Mouse (Mus musculus) gastrocnemius, postnatal 4 days (tissue): ENCODE measurements around the gene Slc22a17. TPM values are rescaled to one million over a fixed set of nuclear protein-coding genes. Genes with fewer than 3 reads are reported as not detected.

Source experiments
- DNase-seq, 2 experiments: peaks; one replicate each; pipeline ENCODE4 v3.0.0; 2021 to 2022; ENCODE audit warnings: low spot score in 2 of 2, mixed read lengths in 2 of 2
- total RNA-seq, 2 experiments: library from RNA; stranded (reverse); gene quantifications; 2 replicates each; pipeline ENCODE4 v1.2.3; 2021

Slc22a17 gene
- total RNA-seq, 2 experiments from 2014 or later, result 22.5 to 27.5 TPM

DNA sequence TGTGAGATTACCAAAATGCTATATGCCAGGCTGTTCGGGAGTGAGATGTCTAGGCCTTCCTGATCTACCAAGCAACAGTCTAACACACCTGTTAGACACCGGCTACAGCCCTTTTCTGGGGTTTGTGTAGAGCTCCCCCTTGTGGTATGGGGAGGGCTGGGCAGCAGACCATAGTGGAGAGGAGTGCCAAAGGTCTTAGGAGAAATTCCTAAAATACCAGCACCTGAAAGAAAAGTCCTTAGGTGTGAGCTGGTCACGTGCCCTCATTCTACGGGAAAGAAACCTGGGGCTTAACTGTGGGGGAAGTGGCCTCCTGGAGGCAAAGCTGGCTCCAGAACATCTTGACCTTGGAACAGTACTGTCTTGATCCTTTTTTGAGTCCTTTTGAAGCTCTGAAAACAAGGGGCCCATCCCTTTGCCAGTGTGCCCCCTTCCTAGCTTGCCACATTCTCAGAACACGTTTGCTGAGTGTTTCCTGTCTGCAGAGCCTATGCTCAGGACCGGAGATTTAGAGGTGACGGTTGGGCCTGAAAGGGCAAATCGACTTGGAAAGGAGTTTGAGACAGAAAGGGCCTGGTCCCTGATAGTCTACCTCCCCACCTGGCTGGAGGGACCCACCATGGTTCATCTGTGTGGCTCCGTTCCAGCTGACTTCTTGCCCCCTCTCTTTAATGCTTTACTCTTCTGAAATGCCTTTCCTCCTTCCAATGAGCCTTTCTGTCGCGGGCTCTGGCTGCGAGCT is 26.7 kb upstream of the Slc22a17 start:
- no peak for DNase-seq

DNA sequence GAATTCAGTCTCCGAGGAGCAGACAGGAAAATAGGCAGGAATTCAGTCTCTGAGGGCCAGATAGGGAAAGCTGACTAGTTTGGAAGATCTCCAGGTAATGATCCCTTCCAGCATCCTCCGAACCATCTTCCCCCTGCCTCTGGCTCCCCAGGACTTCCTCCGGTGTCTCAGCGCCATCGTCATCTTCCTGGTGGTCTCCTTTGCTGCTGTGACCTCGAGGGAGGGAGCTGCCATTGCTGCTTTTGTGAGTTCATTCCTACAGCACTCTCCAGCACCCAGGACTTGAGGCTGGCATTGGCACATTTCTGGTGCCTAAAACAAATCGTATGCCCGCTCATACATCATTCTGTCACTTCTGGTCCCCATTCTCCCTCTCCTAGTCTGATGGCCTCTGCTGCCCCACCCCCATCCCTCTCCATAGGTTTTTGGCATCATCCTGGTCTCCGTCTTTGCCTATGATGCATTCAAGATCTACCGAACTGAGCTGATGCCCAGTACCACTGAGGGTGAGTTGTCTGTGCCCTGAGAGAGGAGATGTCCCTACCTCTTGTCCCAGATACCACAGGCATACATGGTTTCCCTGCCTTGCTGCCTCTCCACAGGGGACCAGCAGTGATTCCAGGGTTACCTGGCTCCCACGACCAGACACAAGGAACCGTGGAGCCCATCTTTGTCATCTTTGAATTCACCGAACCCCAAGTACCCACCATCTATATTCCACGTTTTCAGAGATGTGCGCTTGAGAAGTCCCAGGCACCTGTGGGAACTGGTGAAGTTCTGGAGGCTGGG is 25.7 kb upstream of the Slc22a17 start:
- DNase-seq, result no peak

DNA sequence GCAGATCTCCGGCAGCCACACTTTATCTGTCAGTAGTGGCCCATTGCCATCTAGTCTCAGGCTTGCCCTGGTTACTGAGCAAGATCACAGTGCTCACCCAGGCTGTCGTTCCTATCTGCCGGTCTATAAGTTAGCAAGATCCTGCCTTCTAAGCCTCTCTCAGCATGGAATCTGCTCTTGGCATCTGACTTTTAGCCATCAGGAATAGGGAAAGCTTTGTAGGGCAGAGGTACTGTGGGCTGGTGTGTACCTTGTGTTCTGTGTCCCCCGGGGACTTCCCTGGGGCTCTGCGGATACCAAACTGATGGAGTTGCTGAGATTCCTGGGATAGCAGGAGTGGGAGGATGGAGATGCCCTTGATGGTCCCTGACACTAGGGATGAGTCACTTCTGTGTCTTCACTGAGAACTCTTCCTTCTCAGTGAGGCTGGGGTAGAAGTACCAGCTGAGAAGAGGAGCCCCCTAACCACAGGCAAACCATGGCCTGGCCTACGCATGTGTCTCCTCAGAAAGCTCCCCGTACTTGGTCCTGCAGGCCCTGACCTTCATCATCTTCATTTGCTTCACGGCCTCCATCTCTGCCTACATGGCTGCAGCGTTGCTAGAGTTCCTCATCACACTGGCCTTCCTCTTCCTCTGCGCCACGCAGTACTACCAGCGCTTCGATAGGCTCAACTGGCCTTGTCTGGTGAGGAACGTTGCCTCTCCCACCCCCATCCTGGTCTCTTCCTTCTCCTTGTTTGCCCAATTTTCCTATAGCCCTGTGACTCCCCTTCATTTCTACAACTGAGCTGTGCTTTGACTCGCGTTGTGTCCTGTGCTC is 24.6 kb upstream of the Slc22a17 start:
- DNase-seq, result no peak

DNA sequence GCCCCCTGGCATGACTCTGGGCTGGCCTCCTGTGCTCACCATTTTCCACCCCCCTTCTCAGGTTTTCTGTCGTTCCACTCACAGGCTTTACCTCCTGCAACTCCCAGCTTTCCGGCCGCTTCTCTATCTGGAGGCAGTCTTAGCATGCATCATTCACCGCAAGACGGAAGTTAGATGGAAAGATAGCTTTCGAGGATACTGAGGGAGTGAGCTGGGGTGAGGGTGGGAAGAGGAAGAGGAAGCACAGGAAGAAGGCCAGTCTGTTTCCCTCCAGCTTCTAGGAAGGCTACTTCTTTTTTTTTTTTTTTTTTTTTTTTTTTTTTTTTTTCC is 23.9 kb upstream of the Slc22a17 start:
- DNase-seq, result no peak

DNA sequence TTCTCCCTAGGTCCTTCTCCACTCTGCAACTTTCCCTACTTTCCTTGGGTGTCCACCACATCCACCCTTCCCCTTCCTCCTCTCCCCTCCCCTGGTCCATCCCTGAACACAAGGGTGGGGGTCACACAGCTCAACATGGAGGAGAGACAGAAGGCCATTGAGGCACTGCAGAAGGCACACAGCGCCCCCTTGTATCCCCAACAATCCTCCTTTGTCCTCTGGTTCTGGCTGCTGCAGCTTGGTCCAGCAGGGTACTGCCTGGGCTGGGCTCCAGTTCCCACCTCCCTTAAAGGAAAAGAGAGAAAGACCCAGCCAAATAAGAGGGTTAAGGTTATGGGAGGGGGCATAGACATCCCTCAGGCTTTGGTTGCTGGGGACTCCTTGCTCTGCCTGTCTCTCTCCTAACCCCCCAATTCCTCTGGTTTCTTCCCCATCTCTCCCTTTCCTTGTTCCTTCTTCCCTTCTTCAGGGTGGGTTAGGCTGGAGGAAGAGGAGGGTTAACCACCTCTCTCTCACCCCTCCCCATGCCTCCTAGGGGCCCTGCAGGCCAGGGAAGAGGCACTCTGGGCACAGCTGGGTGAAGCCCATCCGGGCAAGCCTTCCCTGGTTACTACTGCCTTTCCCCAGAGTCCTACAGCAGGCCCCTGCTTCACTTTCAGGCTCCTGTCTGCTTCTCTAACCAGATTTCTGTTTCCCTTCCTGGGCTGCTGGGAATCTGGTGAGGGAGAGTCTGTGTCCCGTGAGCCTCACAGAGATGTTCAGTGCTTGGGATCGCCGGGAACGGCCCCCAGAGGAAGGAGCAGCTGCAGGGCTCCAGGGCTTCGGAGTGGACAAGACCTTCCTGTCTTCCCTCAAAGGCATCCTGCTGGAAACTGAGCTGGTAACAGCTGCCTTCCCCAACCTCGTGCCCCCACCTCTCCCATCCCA is 23.2 kb upstream of the Slc22a17 start, which contains the start of gene Cmtm5:
Gene Cmtm5, plus strand, starts transcription at position 358 of the 927 bp plus-strand sequence.
- DNase-seq, result peak in 1 of 2 experiments; percentile 32

DNA sequence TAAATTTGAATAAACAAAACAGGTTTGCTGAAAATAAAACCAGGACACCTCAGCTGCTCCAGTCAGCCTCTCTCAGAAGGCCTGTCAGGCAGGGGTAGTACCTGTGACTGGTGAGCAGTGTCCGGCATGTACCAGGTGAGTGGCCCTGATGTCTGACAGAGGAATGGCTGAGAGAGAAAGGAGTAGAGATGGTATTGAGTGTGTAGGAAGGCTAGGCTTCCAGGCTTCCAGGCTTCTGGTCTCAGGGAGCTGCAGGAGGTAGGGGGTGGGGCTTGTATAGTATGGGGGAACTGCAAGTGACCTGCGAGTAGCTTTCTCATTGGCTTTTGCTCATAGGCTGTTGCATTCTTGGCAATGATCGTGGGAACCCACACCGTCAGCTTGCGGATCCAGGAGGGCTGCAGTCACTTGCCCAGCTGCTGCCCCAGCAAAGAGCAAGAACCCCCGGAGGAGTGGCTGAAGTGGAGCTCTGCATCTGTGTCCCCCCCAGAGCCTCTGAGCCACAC is 19.8 kb upstream of the Slc22a17 start, which contains the start of gene Il25:
Gene Il25, plus strand, starts transcription at position 51 of the 506 bp plus-strand sequence.
- no peak for DNase-seq

DNA sequence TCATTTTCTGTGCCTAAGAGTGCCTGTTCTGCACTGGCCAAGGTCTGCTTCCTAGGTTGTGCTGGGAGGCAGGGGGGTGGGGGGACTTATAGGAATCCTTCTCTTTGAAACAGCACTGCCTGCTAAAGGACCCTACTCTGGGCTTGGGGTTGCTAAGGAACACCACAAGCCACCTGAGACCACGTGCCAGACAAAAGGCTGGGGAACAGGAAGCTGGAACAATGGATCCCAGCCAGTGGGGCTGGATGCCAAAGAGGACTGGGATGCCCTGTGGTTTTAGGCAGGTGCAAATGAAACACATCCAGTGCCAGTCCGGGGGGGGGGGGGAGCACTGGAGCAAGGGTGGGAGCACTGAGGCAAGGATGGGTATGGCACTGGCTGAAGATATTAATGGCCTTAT is 17.5 kb upstream of the Slc22a17 start:
- DNase-seq, result no peak

DNA sequence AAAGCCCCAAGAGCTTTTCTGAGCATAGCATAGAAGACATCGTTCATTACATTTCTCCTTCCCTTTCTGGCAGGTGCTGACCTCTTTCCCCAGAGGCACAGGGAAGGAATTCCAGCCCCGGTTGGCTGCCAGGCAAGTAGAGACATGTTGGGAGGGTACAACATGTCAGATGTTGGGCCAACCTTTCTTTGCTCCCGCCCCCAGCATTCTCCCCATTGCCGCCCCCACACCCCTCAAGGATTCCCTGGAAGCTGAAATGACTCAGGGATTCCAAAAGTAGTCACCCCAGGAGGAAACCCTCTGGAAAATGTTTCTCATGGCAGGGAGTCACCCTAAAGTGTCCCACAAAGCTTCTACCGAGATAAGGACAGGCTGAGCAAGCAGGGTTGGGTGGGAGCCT is 16.9 kb upstream of the Slc22a17 start:
- DNase-seq, result no peak

DNA sequence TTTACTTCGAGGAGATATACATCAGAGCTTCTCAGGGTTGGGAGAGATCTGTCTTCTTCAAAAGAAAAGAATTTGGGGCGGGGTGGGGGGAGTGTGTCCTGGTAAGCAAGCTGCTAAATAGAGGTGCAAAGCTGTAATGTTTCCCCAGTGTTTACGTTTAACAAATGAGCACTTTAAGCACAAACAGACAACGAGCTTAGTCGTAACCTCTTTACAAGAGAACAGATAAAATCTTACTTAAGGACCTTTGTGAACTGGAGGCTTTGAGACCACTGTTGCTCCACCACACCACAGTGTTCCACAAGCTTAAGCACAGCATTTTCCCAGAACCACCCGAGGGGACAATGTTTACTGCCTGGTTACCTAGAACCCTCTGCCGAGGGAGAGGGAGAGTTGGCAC is 14.4 kb upstream of the Slc22a17 start:
- DNase-seq, result no peak

DNA sequence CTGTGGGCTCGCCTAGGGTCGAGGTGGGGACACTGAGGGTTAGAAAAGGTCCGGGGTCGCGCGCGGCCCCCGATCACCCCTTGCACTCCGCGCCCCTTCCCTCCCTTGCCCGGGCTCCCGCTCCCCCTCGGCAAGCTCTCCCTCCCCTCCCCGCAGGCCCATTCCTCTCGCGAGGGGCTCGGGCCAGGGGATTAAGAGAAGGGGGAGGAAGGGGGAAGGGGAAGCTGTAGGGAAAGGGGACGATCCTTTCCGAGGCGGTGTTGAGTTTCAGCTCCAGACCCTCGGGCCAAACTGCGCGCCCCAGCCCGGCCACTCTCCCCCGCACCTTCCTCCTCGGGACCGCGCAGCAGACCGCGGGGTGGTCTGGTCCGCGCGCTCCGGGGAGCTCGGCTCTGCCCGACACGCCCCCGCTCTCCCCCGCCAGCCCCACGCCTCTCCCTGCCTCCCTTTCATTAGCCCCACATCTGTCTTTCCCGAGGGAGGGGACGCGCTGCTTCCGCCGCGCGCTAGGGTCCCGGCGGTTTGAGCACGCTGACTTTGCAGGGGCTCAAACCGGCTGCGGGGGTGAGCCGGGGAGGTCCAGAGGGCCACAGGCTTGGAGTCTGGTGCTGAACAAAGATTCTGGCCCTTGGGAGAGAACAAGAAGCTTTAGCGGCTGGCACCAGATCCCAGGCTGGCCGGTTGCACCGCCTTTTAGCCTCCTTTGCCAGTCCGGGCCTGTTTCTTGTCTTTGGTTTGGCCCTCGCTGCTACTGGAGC is 13.6 kb upstream of the Slc22a17 start:
- DNase-seq, result peak; percentile 82 to 85

DNA sequence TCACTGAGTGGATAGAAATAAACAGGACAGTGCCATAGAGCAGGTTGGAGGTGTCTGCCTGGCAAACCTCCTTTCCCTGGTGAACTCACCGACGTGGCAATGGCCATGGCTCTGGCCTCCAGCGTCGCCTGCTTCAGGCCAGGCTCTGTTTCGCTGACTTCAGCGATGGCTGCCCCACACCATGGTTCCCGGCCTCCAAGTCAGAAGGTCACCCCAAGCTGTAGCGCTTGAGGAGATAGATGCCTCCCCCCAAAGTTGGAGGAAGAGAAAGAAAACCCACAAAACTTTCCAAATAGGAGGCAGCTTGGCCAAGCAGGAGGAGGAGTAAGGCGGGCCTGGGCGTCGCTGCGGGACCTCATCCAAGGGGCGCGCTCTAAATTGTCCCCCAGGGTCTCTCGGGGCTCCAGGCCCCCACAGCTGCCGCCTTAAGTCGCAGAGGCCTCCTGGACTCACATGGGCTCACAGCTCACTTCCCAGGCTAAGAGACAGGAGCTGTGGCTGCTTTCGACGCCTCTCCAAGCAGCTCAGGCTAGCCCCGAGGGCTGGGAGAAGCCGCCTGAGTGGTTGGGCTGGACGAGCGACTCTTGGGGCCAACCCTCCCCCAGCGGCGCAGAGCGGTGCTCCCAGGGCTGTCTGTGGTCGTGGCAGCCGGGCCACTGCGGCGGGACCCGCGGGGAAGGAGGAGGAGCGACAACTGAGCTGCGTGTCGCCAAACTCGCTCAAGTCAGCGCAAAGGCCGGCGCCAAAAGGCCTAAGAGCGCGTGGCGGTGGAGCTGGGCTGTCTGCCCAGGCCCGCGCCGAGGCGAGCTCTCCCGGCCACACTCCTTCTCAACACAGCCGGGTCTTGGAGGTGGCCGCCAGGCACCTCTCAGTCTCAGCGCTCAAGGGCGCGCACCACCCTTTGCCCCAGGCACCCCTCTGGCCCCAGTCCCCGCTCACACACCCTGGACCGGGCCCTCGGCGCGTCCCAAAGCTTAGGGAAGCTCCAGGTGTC is 12.7 kb upstream of the Slc22a17 start, which contains the start of gene Efs:
Gene Efs, minus strand, starts transcription at position 778 of the 994 bp plus-strand sequence.
- peak; percentile 60 to 83 for DNase-seq

DNA sequence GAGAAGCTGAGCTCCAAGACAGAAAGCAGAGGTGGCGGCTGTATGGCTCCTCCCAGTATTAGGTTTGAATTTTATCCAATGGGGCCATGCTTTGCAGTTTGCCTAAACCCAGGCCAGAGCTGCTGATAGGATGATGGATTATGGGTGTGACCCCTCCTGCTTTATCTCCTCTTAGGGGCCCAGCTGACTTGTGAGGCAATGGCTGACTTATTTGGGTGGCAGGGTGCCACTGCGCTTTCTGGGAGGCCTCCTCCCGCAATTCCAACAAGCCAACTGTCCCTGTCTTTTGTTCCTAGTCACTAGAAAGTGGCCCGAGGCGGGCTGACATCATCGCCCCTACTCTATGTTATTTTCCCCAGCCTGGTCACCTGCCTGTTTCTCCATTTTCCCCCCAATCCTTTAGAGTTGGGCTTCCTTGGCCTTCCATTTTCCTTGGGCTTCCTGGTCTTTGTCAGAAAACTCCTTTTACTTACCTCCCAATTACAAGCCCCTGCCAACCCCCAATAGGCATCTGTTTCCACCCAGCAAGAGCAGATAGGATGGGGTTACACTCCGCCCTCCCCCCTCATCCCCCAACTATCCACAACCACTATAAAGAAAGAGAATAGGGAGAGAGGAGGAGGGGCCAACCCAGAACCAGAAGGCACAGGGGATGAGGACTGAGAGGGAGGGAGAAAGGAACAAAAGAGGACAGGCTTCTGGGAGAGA is 11.9 kb upstream of the Slc22a17 start:
- peak in 1 of 2 experiments; percentile 69 for DNase-seq

DNA sequence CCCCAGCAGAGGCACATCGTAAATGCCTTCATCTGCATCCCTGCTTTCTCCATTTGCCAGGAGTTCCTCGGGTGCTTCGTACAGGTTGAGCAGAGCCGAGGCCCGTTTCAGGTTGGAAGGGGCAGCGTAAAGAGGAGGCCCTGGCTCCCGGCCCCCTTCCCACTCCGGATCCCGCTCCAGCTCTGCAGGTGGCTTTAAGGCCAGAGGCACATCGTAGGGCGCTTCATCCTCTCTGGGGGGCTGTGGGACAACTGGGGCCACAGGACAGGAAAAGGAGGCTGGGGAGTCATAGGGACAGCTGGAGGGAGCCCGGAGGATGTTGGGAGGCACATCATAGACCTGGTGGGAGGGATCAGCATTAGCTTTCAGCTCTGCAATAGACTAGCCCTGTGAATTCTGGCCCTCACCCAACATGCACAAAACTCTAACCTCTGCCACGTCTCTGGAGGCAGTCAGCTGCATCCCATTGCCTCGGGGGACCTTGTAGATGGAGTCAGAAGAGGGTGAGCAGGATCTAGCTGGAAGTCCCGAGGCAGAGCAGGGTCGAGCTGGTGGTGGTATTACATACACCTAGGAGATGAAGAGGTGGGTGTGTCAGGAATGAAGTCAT is 7.2 kb upstream of the Slc22a17 start:
- no peak for DNase-seq

DNA sequence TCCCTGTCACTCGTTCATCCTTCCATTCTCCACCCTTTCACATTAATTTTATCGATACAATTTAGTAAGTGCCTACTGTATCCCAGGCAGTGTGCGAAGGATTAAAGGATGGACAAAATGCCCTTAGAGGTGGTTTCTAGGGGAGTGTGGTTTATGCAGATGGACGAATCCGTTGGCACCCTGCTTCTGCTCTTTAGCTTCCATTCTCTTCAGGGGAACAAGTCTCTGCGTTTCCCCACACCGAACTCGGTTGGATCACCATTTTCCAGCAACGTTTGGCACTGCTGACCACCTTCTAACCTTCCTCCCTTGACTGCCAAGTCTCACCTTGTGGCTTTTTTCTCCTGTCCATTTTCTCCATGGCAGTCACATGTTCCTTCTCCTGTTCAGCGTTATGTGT is 411 bp upstream of the Slc22a17 start:
- DNase-seq, result no peak

DNA sequence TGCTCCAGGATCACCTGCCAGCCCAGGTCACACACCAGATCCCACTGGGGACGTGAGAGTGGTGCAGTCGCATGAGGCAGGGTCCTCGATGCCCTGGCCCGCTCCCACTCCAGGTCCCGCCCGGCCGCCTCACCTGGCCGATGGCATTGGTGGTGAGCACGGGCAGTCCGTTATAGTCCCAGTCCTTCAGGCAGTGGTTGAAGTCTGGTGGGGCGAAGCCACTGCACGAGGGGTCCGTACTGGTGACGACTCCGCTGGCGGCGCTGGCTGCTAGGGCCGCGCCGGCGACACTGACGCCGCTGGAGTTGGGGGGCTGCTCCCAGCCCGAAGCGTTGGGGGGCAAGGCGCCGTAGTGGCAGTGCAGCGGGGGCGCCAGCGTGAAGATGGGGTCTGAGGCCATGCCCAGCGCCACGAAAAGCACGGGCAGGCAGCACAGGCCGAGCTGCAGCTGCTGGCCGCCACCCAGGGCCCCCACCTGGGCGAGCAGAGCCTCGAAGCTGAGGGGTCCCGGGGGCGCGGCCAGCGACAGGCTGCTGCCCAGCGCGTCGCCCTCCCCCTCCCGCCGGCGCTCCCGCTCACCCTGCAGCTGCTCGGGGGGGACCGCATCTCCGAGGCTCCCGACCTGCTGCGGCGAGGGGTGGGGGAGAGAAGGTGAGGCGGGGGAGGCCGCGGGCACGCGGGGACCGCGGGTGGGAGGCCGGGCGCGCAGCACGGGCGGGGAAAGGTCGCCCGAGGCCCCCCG is 652 bp downstream of the Slc22a17 start:
- DNase-seq, result peak in 1 of 2 experiments; percentile 36

DNA sequence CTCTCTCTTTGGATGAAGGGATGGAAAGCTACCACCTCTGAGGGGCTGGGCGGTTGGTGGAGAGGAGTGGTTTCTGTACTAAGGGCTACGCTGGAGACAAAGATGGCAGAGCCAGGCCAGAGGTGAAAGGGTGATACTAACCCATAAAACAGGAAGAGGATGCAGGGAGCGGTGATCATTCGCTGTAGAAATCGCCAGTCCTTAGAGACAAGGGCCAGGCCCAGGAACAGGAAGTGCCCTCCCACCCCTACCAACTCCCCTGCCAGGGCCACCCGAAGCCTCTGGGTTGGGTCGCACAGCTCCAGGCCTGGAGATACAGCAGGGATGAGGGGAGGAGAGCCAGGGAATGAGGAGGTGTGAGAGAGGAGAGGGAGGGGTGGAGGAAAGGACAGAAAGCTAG is 4.2 kb downstream of the Slc22a17 start:
- no peak for DNase-seq
